Mouse (Mus musculus) heart, embryonic 14.5 days (tissue): Measurements from ENCODE around the gene Sgf29. TPM values are rescaled to one million over a fixed set of nuclear protein-coding genes. Genes with fewer than 3 reads are reported as not detected.

Experiments used
- ATAC-seq: fragments of 200-750 bp; cut with Nextera tagmentation; 2 replicates; pipeline ENCODE4 v1.8.0; 2017; ENCODE audit warnings: low read depth, moderate TSS enrichment; ENCODE audit not compliant: insufficient number of reproducible peaks, insufficient read depth, low FRiP score
- H3K27ac ChIP-seq, 2 experiments: fragments of 200-500 bp in 1 of 2; fragments of 300-500 bp in 1 of 2; sonication (generic) in 1 of 2; replicated peaks in 1 of 2; 2 replicates each; pipeline ENCODE4 v1.5.1; 2012 to 2014; ENCODE audit warnings: low read depth in 2 of 2, low read length in 2 of 2, control low read depth in 1 of 2, mild to moderate bottlenecking in 1 of 2, mixed read lengths in 1 of 2; ENCODE audit not compliant: control insufficient read depth in 1 of 2, insufficient read depth in 1 of 2
- H3K27me3 ChIP-seq: fragments of 300-500 bp; sonication (generic); 2 replicates; pipeline ENCODE4 v1.6.1; 2014; ENCODE audit warnings: mild to moderate bottlenecking, low read length, control low read depth; ENCODE audit not compliant: control insufficient read depth, insufficient read depth
- H3K36me3 ChIP-seq: fragments of 300-500 bp; sonication (generic); 2 replicates; pipeline ENCODE4 v1.6.1; 2014; ENCODE audit warnings: mild to moderate bottlenecking, control low read depth, low read length, mixed read lengths; ENCODE audit not compliant: control insufficient read depth, insufficient read depth
- H3K4me1 ChIP-seq, 2 experiments: fragments of 200-500 bp in 1 of 2; fragments of 300-500 bp in 1 of 2; sonication (generic) in 1 of 2; 2 replicates each; pipeline ENCODE4 v1.6.1; 2012 to 2014; ENCODE audit warnings: low read length in 2 of 2, control low read depth in 1 of 2, mixed read lengths in 1 of 2; ENCODE audit not compliant: control insufficient read depth in 2 of 2, insufficient read depth in 2 of 2
- H3K4me2 ChIP-seq: fragments of 300-500 bp; sonication (generic); 2 replicates; pipeline ENCODE4 v1.6.1; 2014; ENCODE audit warnings: mild to moderate bottlenecking, low read length
- H3K4me3 ChIP-seq, 2 experiments: fragments of 200-500 bp in 1 of 2; fragments of 300-500 bp in 1 of 2; sonication (generic) in 1 of 2; 2 replicates each; pipeline ENCODE4 v1.5.1; 2012 to 2014; ENCODE audit warnings: low read length in 2 of 2, mild to moderate bottlenecking in 2 of 2, control low read depth in 1 of 2, low read depth in 1 of 2, moderate library complexity in 1 of 2; ENCODE audit not compliant: control insufficient read depth in 1 of 2, insufficient read depth in 1 of 2
- H3K9ac ChIP-seq: fragments of 300-500 bp; sonication (generic); 2 replicates; pipeline ENCODE4 v1.6.1; 2014; ENCODE audit warnings: mild to moderate bottlenecking, low read length
- H3K9me3 ChIP-seq: fragments of 300-500 bp; sonication (generic); 2 replicates; pipeline ENCODE4 v1.6.1; 2016; ENCODE audit warnings: low read length, control low read depth; ENCODE audit not compliant: control insufficient read depth
- WGBS: fragments of 180-500 bp; shearing (Covaris S2); extraction: QIAGEN DNeasy Blood & Tissue Kit; methylation state at CpG from one replicate; pipeline ENCODE4 v1.1.7; 2014; 5-methylcytosine and 5-hydroxymethylcytosine counted together
- polyA plus RNA-seq: library from polyadenylated mRNA; unstranded; fragments of >200 nt; fragmentation: Nextera tagmentation; extraction: Ambion mirVana; gene quantifications from 2 replicates; pipeline ENCODE4 v1.2.1, GENCODE M21; 2014

Gene Sgf29
- polyA plus RNA-seq, 1 experiment from 2014 or later, result 22.4 TPM

DNA sequence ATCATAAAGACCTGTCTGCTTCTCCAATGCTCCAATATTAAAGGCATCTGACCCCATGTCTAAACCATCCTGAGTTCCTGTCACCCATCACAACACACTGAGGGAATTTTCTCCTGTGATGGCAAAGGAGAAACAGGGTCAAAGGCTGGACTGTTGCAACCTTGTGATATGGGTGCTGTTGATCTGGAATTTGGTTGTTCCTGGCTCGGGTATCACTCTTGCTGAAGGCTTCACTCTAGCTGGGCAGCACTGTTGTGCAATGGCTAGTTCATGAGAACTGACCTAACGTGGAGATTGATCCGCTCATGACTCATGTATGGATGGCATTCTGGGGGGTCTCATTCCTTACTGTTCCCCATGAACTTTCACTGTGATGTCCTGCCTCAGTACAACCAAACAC, 39.9 kb downstream of the Sgf29 start:
- Histone ChIP-seq H3K4me3 (no peak overlapping the region), H3K4me2 (no peak overlapping the region), H3K36me3 (peaks cover 28% of the 10 kb centered on the region), H3K4me1 (peaks cover 8 to 12% of the 10 kb centered on the region in 2 experiments), H3K9ac (no peak overlapping the region), H3K9me3 (no peaks in the 10 kb centered on the region), H3K27ac (no peak overlapping the region), H3K27me3 (no peaks in the 10 kb centered on the region)
- WGBS, result 75% methylated on average over 3 of the region's 3 CpGs
- no peak for ATAC-seq

DNA sequence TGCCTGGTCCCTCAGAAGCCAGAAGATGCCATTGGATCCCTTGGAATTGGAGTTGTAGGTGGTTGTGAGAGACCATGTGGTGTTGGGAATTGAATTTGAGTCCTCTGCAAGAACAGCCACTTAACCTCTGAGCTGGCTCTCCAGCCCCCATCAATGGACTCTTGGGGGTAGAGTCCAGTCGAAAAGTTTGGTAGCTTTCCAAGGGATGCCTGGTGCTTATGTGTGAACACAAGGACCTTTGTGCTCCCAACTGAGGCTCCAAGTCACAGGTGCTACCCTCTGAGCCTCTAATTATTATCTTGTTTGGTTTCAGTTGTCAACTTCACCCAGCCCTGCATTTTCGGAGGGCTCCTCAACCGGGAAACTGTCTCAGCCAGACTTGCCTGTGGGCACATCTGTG, 41.6 kb downstream of the Sgf29 start:
- H3K27ac ChIP-seq, result no peak overlapping the region
- no peak overlapping the region for H3K9ac ChIP-seq
- no peak overlapping the region for H3K4me3 ChIP-seq
- no peaks in the 10 kb centered on the region for H3K9me3 ChIP-seq
- no peak for ATAC-seq
- H3K4me2 ChIP-seq, result no peak overlapping the region
- peaks cover 12 to 18% of the 10 kb centered on the region in 2 experiments for H3K4me1 ChIP-seq
- peaks cover 28% of the 10 kb centered on the region for H3K36me3 ChIP-seq
- no peaks in the 10 kb centered on the region for H3K27me3 ChIP-seq
- WGBS, result 87% methylated on average over 3 of the region's 3 CpGs

DNA sequence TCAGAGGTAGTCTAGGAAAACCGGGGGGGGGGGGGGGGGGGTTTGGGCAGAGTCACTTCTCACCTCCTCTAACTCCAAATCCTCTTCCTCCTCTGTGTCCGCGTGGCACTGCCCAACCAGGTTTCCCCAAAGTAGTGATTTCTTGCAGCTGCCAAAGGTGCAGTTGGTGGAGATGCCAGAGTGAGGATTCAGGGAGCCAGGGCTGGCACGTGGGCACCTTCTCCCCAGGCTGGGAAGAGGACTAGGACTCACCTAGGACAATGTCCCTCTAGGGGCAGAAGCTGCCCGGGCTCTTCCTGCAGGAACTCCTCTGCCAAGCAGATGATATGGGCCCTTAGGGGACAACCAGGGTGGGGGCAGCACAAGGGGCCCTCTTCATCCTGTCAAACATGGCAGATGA, 42.6 kb downstream of the Sgf29 start:
- Histone ChIP-seq H3K27me3 (no peaks in the 10 kb centered on the region), H3K4me3 (no peak overlapping the region), H3K36me3 (peaks cover 28% of the 10 kb centered on the region), H3K9ac (no peak overlapping the region), H3K4me2 (no peak overlapping the region), H3K27ac (no peak overlapping the region), H3K4me1 (peaks cover 12 to 22% of the 10 kb centered on the region in 2 experiments), H3K9me3 (no peaks in the 10 kb centered on the region)
- 80% methylated on average over 5 of the region's 5 CpGs for WGBS
- ATAC-seq, result no peak

DNA sequence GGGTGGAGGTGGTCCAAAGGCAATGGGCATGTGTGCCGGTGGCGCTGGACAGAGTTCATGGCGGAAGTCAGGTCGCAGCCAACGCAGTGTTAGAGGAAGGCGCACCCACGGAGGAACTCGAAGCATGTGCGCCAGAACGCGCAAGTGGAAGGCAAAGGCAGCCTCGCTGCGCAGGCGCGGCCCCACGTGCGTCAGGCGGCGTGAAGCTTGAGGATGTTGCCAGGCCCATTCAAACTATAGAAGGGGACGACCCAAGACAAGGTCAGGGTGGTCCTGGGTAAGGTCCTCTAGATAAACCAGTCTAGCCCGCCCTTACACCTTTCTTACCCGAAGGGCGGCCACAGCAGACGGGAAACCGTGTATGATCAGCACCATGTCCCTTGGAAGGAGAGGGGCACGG, 43.3 kb downstream of the Sgf29 start:
- H3K4me1 ChIP-seq, result peaks cover 12 to 19% of the 10 kb centered on the region in 2 experiments
- H3K27me3 ChIP-seq, result no peaks in the 10 kb centered on the region
- ATAC-seq, result no peak
- H3K27ac ChIP-seq, result no peak overlapping the region
- 92% methylated on average over 26 of the region's 26 CpGs for WGBS
- H3K9ac ChIP-seq, result no peak overlapping the region
- no peak overlapping the region for H3K4me2 ChIP-seq
- peaks cover 28% of the 10 kb centered on the region for H3K36me3 ChIP-seq
- H3K4me3 ChIP-seq, result no peak overlapping the region
- no peaks in the 10 kb centered on the region for H3K9me3 ChIP-seq

DNA sequence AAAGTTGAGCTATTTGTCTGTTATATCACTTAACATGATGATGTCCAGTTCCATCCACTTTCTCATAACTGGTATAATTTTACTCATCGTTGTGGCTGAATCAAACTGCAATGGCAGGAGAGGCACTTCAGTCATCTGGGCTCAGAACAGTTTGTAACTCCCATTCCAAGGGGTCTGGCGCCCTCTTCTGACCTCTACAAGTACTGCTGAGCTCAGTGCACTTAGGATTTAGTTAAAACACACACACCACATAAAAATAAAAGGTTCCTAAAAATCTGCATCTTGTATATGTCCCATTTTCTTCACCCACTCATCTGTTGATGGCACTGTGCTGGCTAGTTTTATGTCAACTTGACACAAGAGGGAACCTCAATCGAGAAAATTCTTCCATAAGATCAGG, 44.1 kb downstream of the Sgf29 start:
- H3K9ac ChIP-seq, result no peak overlapping the region
- H3K4me3 ChIP-seq, result no peak overlapping the region
- H3K4me2 ChIP-seq, result no peak overlapping the region
- no peaks in the 10 kb centered on the region for H3K9me3 ChIP-seq
- peaks cover 28% of the 10 kb centered on the region for H3K36me3 ChIP-seq
- 38% methylated on average over 3 of the region's 3 CpGs for WGBS
- no peak overlapping the region for H3K27ac ChIP-seq
- H3K27me3 ChIP-seq, result no peaks in the 10 kb centered on the region
- peaks cover 8 to 15% of the 10 kb centered on the region in 2 experiments for H3K4me1 ChIP-seq
- no peak for ATAC-seq

DNA sequence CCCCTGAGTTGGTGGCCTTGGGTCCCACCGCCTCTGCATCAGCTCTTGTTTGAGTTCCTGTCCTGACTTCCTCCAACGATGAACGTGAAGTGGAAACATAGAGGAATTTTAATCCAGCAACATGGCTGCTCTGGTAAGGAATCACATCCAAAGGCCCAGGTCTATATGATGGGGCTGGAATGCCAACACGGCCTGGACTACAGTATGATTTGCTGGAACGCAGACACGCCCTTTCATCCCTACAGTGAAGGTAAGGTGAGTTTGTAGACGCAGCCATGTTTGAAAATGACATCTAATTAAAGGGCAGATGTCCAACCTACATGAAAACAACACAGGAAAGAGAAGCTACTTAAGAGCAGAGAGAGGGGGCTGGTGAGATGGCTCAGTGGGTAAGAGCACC, 44.7 kb downstream of the Sgf29 start:
- H3K9me3 ChIP-seq, result no peaks in the 10 kb centered on the region
- H3K27ac ChIP-seq, result no peak overlapping the region
- H3K4me1 ChIP-seq, result peaks cover 8 to 15% of the 10 kb centered on the region in 2 experiments
- H3K4me3 ChIP-seq, result no peak overlapping the region
- H3K4me2 ChIP-seq, result no peak overlapping the region
- H3K27me3 ChIP-seq, result no peaks in the 10 kb centered on the region
- no peak for ATAC-seq
- H3K9ac ChIP-seq, result no peak overlapping the region
- H3K36me3 ChIP-seq, result peaks cover 28% of the 10 kb centered on the region
- WGBS, result 83% methylated on average over 7 of the region's 7 CpGs

DNA sequence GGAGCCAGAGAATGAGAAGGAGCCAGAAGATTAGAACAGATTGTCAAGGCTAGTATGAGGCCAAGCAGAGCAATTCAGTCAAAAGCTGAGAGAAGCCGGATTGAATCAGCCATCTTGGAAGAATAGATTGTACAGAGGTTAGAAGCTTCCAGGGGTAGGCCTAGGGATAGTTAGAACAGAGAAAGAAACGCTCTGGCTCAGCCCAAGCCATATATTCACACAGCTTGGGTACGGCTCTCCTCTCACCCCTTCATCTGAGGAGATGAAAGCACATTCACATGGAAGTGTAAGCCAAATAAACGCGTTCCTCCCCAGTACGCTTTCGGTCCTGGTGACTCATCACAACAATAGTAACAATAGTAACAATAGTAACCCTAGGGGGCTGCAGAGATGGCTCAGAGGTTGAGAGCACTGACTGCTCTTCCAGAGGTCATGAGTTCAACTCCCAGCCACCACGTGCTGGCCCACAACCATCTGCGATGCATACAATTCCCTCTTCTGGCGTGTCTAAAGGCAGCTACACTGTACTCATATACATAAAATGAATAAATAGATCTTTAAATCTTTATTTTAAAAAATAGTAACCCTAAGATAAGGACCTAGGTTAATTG, 45.4 kb downstream of the Sgf29 start:
- Histone ChIP-seq H3K9ac (peak overlapping the region; percentile 92), H3K36me3 (peaks cover 28% of the 10 kb centered on the region), H3K27me3 (no peaks in the 10 kb centered on the region), H3K4me1 (peaks cover 10 to 15% of the 10 kb centered on the region in 2 experiments), H3K9me3 (no peaks in the 10 kb centered on the region), H3K4me2 (peak overlapping the region; percentile 69), H3K4me3 (peak overlapping the region; percentile 12 to 77; a peak in 3 of 4 replicates), H3K27ac (peak overlapping the region in 1 of 2 experiments; percentile 93; a peak in 1 of 4 replicates)
- ATAC-seq, result no peak
- WGBS, result 58% methylated on average over 10 of the region's 10 CpGs

DNA sequence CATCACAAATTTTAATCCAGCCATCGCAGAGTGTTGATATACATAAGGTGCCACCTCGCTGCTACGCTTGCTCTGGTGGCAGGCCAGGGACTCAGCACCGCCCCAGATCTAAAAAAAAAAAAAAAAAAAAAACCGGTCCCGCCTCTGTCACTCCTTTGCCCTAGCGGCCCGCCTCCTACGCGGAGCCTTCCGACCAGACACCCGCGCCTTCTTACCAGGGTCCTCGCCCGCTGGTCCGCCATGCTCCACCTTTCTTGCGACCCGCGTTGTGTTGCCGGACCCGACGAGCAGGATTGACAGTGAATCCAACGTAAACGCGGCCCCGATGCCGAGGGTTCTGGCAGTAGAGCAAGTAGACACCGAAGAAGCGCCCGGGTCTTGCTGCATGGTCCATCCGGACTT, 46.1 kb downstream of the Sgf29 start, which contains the start of gene Bola2:
Gene Bola2 (plus strand): TSS at position 192 of the 402 bp plus-strand sequence.
- ATAC-seq, result peak; percentile 67
- H3K36me3 ChIP-seq, result peaks cover 22% of the 10 kb centered on the region
- H3K4me2 ChIP-seq, result peak within 1 kb of the TSS; percentile 87
- peaks cover 10 to 15% of the 10 kb centered on the region in 2 experiments for H3K4me1 ChIP-seq
- WGBS, result under 1% methylated on average over 31 of the region's 31 CpGs
- no peaks in the 10 kb centered on the region for H3K27me3 ChIP-seq
- peak within 1 kb of the TSS; percentile 77 to 84 for H3K4me3 ChIP-seq
- no peaks in the 10 kb centered on the region for H3K9me3 ChIP-seq
- H3K27ac ChIP-seq, result peak within 1 kb of the TSS; percentile 93 to 97
- H3K9ac ChIP-seq, result peak within 1 kb of the TSS; percentile 92
